Mouse (Mus musculus) brain, adult 2 months (tissue): ENCODE measurements around the gene Barx2.

ENCODE experiments used
- DNase-seq: peaks from one replicate; pipeline ENCODE4 v3.0.0; 2011; ENCODE audit warnings: low read depth, low spot score

Barx2 gene

DNA sequence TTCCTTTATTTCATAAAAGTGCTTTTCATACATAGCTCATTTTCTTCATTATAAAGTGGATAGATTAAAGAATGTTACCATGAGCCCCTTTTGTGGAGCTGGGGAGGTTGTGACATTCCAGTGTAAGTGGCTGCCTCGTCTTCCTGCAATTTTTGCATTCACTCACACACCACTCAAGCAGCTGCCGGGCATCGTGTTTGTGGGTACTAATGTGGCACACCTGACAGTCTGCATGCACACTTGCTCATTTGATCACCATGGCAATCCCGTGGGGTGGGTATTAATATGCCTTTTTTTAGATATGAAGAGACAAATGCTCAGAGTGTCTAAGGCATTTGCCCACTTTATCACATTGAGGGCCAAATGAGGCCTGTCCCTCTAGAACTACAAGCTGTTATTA, 24.9 kb downstream of the Barx2 start:
- DNase-seq = no peak

DNA sequence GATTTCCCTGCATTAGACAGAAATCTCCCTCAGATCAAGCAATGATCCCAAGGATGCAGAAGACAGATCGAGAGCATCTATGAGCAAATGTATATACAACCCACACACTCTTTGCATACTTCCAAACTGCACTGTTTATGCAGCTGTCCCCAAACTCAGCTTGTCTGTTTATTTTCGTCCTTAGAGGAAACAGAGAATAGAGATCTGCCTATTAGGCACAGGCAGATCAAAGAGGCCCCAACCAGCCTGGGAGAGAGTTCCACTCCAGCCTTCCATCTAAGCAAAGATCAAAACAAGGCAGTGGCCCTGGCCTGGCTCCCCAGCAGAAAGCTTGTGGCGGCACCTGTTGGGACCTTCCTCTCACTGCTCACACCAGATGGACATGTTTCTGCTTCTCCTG, 27.0 kb downstream of the Barx2 start:
- DNase-seq = peak; percentile 26

DNA sequence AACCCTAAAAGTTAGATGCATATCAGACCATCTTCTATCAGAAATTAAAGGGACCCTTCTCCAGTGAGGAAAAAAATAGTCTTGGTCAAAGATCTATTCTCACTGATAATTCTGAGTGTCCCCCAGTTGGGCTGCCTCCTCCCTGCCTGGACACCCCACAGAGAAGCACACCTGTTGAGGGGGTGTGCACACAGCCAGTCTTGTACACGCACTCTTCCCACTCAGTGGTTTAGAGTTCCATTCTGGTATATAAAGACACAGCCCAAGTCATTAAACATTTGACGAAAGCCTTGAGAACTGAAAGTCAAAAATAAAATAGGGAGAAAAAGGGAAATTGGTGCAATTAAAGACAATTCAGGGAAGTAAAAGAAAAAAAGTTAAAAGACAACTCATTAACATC, 30.9 kb downstream of the Barx2 start:
- peak; percentile 42 for DNase-seq

DNA sequence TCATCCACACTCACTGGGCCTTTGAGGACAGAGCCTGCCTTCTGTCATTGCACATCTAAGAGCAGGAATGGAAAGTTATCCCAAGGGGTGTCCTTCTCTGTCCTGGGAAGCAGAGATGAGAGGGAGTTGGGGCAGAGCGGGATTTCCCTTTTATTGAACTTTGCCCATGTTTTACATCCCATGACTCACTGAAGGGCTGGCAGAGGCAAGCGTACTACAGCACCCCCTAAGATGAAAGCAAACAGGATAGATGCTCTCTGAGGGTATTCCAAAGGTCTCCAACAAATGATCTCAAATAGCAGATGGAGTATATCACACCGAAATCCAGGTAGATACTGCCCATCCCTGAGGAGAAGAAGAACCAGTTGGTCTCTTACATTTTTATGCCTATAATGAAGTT, 37.7 kb downstream of the Barx2 start:
- DNase-seq = no peak

DNA sequence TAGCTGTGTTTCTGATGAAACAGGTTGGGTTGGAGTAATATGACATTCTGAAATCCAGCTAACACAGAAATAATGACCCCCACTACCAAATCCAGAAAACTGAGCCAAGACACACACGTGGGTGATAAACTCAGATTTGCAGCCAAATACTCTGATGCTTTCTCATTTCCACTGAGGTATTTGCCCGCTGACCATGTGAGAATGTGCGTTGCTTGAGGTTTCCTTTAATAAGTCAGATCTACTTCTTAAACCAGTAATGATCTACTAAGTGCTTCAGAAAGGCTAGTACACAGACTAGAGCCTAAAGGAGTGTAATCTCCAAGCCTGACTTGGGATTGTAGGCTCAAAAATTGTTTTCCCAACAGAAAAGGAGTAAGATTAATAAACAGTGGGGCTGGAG, 39.0 kb downstream of the Barx2 start:
- DNase-seq = no peak

DNA sequence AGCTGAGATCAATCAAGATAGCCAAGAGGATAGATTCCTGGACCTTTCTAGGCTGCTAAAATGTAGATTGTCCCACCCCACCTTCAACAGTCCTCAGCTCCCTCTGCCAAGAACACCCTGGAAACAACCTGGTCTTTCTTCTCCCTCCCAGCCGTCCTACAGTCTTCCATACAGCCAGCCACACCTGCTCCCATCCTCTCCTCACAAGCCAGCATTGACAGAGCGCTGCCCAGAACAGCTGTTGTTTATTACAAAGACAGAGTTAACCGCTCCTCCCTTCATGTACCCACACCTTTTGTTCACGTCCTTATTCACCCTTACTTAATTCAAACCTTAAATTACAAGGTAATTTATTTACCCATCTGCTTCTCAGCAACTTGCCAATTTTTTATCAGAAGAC, 41.9 kb downstream of the Barx2 start:
- no peak for DNase-seq

DNA sequence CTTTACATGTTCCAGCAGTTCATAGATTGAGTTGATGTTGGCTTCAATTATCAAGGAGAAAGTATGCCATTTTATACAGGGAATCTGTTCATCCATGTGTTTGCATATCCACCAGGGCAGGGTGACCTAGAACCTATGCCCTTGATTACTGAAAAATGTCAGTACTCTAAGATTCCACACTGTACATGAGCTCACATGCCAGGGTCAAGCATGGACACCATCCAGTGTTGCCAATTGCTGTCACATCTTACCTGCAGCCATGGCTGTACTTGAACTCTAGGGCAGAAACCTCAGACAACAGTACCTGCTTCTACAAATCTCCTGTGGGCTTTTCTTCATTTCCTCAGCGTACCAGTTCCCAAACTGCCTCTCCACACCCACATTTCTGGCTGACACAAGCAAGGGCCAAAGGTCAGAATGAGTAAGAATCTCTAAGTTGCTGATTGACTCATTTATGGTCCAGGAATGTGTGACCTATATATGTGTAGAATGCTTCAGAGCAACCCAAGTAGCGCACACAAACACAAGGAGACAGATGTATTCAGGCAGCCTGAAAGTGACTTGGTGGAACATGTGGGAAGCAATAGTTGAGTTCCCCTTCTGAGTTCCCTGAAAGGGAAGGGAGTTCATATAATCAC, 44.3 kb downstream of the Barx2 start:
- no peak for DNase-seq

DNA sequence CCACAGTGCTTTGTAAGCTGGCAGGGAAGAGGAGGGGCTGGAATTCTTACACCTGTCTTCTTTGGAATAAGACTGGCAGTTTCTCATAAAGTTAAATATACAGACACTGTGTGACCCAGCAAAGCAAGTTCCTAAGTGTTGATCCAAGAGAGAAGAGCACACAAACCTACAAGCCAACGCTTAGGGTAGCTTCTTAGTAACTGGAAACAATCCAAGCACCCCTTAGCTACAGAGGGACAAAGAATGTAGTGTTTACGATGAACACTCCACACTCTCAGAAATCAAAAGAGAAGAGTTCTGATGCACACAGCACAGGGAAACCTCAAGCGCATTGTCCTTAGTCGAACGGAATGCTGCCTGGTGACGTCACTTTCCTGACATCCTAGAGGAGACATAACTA, 49.4 kb downstream of the Barx2 start:
- no peak for DNase-seq

DNA sequence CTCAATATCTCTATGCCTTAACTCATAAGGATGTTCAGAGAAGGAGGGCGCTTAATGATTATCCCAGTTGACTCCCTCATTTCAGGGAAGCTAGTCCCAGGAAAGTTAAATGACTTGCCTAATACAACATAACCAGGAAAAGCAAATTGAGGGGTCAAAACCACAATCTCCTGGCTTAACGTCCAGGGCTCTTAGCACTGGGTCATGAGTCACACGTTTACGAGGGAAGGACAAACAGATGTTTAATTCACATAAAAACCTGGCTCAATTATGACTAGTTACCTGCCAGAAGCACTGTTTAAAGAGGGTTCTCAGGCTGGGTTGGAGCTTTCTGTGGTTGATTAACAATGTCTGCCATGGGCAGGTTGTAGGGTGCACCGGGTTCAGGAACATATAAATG, 53.8 kb downstream of the Barx2 start:
- DNase-seq = no peak

DNA sequence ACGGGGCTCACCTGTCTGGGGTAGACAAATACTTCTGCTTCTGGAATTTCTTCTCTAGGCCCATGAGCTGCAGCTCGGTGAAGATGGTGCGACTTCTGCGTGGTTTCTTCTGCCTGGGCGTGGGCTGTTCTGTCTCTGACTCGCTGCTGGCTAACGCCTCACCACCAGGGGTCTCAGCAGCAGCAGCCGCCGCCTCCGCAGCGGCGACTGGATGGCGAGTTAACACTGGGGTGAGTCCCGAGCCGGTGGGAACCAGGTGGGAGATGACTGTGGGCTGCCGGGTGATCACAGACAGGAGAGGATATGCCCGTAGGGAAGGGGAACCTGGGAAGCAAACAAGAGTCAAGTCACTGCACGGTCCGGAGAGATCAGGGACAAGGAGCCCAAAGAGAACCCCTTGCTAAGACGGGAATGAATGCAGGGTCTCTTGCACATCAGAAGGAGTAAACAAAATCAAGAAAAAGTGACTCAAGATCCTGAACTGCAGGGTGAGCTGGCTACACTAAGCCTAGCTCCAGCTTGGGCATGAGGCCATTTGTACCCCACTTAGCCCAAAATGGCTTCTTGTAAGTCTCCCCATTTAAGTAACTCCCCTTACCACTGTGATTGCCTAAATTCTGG, 54.4 kb downstream of the Barx2 start:
- DNase-seq = peak; percentile 43

DNA sequence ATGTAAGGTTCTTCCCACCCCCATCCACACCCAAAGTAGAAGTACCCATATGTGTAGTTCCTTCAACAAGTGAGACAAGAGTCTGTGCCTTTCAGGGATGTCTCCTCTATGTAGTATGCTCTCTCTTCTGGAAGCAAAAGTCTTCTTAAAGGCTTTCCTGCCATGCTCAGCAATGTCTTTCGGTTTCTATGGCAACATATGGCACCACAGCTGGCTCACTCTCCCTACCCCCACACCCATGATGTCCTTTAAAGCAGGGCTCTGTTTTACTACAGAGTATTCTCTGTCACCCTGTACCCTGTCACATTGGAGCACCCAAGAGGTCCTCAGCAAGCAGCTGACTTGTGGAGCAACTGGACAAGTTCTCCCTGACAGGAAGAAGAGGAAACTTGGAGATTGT, 55.8 kb downstream of the Barx2 start:
- peak; percentile 71 for DNase-seq

DNA sequence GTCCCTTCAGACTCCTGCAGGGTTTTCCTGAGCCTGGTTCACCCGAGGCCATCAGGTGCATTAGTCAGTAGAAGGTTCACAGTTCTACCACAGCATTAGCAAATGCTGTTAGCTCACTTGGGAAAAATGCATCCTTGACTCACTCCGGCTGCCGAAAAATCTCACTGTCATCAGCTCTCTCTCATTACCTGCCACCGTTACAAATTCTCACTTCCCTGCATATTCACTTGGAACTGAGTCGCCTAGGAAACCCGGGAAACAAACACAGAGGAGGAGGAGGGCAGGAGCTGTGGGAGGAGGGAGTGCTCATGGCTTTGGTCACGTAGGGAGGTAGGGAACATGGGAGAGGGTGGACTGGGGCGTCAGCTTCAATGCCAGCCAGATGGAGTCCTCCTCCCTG, 56.8 kb downstream of the Barx2 start:
- peak; percentile 76 for DNase-seq

DNA sequence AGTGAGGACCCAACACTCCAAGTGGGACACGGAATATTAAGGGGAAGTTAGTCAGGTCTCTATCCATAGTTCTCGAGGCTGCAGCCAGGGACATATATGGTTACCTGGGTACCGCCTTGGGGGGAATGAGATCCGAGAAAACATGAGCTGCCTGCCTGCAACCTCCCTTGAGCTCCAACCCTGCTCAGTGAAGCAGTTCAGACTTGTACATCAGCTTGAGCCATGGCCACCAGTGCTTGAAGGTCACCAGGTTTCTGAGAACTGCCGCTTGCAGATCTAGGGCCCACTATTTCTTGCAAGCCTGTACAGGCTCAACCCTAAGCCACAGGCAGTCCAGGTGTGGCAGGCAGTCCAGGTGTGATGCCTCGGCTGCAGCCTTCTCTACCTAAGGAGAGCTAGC, 57.6 kb downstream of the Barx2 start:
- no peak for DNase-seq

DNA sequence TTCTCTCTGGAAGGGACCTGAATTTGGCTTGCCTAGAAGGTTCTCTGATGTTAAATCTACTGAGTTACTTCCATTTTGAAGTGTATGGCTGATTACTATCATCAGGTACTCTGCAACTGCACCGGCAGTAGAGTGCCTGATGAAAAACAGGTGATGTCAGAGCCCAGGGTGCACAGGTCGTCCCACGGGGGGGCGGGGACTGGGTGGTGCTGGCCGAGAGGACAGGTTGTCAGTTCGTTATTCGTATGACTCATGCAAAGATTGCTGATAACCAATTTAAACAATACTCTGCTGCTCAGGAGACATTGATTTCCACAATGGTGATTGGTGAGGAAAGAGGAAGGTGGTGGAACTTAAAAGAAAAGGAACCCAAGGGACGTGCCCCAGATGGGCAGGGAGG, 61.6 kb downstream of the Barx2 start:
- DNase-seq = no peak

DNA sequence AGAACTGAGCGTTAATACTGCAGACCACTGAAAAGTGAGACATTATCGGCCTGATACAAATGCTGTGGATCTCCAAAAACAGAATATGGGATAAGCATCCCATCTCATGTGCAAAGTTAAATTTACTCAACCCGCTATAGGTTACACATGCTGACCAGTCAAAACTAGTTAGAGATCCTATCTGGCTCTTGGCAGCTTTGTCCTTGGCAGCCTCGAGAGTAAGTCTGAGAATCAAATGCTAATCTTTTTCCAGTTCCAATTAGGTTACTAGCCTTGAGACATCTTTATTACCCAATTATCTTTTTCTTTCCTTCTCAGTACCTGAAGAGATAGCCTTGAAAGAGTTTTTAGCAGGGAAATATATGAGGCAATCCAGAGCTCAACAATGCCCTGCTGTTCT, 62.6 kb downstream of the Barx2 start:
- DNase-seq = no peak

DNA sequence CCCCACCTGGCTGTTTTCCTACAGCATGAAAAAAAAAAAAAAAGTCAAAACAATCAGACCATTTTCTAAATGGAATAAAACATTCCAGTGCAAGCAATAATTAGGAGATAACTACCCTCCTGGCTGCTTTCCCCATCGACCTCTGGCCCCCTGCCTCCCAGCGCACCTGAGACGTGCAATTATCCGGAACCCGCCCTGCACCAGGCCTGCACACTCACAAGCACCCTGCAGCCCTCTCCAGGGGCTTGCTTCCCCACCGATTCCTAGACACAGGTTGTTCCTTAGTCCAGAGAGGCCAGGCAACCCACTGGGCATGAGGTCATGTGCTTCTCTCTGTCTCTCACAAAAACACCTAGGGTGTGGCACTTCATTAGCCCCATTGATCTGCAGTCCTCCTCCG, 63.9 kb downstream of the Barx2 start:
- DNase-seq = no peak

DNA sequence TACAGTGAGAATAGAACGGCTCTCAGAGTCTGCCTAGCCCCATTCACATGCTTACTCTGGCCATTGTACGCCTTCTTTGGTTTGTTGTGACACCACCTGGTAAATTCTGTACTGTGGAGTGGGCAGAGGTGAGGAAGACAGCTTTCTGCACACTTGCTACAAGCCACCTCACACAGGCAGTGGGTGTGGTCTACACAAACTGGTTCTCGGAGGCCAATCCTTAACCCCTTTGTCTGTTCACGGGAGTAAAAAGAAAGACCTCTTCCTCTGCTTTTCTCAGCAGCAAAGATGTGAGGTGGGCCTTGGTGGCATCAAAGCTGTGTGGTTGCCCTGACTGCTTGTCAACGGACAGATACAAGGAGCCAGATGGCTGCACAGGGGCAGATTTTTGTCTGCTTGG, 68.6 kb downstream of the Barx2 start:
- DNase-seq = no peak

DNA sequence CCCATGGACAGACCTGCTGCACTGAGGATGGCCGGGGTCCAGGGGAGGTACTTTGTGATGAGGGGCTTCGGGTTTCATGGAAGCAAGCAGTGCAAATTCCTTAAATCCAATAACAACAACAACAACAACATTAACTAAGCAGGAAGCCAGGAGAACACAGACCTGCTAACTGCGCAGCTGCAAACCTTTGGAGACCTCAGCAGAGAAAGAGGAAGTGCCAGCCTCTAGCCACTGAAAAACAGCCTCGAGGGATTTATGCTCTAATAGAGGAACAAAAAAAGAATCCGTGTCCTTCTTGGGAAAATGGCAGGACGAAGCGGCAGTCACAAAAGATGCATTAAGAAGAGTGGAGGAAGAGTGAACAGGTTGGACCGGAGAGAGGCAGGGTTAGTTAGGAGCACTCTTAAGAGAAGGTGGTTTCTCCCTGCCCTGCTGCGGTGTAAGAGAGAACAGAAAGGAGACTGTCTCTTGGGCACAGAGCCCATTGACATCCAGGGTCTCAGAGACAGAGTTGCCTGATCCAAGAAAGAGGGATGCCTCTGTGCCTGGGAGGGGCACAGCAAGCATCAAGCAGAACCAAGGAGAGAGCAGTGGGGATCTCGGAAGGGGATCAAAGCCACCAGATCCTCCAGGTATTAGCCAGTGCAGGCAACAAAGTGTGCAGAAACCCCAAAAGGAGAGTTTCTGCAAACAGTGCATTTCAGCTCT, 72.0 kb downstream of the Barx2 start:
- no peak for DNase-seq

DNA sequence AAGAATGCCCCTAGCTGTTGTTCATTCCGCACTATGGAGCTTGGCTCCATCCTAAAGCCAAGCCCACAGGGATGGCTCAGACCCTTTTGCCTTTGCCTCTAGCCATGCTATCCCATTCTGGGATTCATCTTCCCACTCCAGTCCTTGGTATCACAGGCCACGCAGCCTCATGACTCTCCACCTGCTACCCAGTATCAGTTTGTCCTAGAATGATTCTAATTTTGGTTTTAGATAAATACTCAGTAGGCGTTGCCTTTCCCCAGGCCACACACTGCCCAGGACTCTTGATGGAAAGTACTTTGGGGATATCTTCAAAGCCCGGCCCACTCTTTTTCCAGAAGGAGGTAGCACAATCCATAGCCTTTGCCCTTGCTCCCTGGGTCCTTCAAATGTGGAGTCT, 72.7 kb downstream of the Barx2 start:
- no peak for DNase-seq

DNA sequence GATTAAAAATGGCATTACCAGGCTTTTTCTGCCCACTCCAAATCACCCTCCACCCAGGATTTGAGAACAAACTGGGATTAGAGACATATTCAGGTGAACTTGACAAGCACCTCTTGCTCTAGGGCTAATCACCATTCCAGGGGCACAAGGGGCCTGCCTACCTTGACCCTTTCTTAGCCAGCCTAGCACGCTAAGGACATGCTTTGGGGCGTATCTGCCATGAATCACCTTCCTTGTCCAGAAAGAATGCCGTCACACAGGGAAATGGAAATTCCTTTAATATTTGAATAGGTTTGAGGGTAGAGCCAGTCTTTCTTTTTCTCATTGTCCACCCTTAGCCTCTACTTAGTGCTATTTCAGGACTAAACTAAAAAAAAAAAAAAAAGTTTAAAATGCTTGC, 73.2 kb downstream of the Barx2 start:
- DNase-seq = no peak

DNA sequence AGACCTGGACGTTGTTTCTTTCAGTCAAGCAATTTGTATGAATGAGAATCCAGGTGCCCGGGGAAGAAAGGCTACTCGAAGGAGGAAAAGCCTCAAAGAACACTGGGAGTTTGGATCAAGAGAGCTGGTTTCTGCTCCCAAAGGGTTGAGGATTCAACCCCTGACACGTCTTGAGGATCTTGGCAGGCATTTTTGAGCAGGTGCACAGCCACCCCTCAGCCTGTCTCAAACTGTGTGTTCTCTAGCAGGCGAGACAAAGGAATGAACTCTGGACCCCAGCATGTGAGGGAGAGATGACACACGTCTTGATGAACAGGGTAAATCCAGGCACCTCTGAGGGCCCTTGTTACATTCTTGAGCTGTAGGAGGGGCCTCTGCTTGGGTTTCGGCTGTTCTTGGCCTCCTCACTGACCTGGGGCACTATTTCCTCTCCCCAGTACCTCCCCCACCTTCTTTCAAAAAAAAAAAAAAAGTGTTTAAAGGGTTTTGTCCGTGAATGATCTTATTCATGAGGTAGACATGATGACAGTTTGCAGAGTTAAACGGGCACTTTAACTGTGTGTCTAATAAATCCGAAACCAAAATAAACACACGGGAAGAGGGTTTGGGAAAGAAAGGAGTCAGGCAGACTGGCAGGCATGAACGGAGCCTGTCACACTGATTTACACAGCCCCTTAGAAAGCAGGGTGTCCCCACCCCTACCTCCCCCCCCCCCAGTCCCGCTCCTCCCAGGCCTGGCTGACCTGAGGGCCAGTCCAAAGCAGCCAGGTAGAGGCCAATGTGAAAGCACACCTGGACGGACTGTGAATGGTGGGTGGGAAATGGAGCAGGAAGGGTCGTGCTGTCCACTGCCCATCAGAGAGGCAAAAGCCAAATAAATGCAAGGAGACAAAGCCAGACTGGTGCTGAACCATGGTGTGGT, 73.9 kb downstream of the Barx2 start:
- DNase-seq = no peak

DNA sequence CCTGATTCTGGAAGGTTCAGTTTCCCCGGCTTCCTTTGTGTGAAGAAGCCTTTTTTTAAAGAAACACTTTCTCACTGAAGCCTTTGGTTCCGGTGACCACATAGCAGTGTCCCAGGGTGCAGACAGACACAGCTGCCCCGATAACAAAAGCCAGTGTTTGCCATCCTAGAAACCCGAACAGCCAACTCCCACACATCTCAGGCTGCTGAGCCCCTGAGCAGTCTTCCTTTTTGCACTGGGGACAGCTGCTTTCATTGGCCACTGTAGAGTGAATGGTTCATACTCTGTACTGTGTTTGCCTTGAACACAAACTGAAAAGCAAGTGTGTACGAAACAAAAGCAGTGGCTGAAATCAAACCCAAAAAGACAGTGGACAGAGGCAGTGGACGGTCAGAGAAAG, 75.2 kb downstream of the Barx2 start:
- no peak for DNase-seq
